Mouse (Mus musculus) megakaryocyte, embryonic 14.5 days (primary cell): ENCODE results near the gene Robo1. TPM values are rescaled to one million over a fixed set of nuclear protein-coding genes. Genes with fewer than 3 reads are reported as not detected.

Experiments
- H3K27me3 ChIP-seq: replicated peaks from 2 replicates; pipeline ENCODE3; 2012; ENCODE audit warnings: inconsistent platforms
- H3K36me3 ChIP-seq: replicated peaks from 2 replicates; pipeline ENCODE3; 2012; ENCODE audit warnings: low read length, inconsistent platforms, mixed read lengths
- H3K4me1 ChIP-seq: 2 replicates; pipeline ENCODE4 v1.6.1; 2012; ENCODE audit warnings: inconsistent platforms
- H3K4me3 ChIP-seq: replicated peaks from 2 replicates; pipeline ENCODE3; 2012; ENCODE audit warnings: moderate library complexity, mild to moderate bottlenecking, inconsistent platforms
- H3K9me3 ChIP-seq: 2 replicates; pipeline ENCODE4 v1.6.1; 2012; ENCODE audit warnings: inconsistent platforms
- FLI1 ChIP-seq: IDR thresholded peaks from 2 replicates; pipeline ENCODE4 v1.6.1; 2012; ENCODE audit warnings: low read length, inconsistent platforms, mixed read lengths
- GATA1 ChIP-seq: IDR thresholded peaks from 3 replicates; pipeline ENCODE4 v1.6.1; 2012; ENCODE audit warnings: mixed read lengths, low read length, inconsistent platforms, borderline replicate concordance
- polyA plus RNA-seq: library from polyadenylated mRNA; stranded (reverse); fragments of >175 nt; gene quantifications from 2 replicates; pipeline ENCODE4 v1.2.3, GENCODE M21; 2012; ENCODE audit warnings: low replicate concordance; ENCODE audit not compliant: insufficient read depth

The Robo1 gene
- polyA plus RNA-seq, 1 experiment: 0.03 TPM

DNA sequence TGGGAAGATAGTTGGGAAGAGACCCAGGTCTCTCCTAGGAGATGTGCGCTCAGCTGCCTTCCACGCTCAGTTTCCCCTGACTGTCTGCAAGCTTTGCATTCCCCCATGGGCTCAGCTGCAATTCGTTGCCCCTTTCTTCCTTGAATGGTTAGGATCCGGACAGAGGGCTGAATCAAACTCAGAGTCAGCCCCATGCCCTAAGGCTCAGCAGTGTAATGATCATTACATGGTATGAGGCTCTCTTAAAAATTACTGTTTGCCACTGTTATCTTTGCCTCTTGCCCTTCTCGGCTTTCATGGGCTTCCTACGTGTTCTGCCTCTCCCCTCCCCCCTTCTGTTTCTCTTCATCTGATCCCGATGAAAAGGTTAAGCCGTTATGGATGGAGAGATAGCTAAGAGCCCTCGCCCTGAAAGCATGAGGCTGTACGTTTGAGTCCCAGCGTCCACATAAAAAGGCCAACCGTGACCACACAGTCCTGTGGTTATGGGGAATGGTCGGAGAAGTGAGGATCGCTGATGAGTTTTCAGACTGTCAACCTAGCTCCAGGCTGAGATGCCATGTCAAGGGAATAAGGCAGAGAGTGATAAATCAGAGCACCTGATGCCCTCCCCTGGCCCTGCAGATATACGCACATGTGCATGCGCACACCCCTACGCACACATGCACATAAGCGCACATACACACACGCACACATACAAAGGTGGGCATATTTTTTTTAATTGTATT is 668.9 kb downstream of the Robo1 start:
- H3K9me3 ChIP-seq: peaks cover 4% of the 10 kb centered on the region; the same call in 1 of the 2 replicates
- TF ChIP-seq GATA1 (no peak), FLI1 (no peak)
- H3K36me3 ChIP-seq: no peaks in the 10 kb centered on the region
- no peaks in the 10 kb centered on the region for H3K4me1 ChIP-seq
- no peak overlapping the region for H3K4me3 ChIP-seq
- H3K27me3 ChIP-seq: no peaks in the 10 kb centered on the region

- no peaks in the 10 kb centered on the region for H3K4me1 ChIP-seq
- H3K9me3 ChIP-seq: no peaks in the 10 kb centered on the region
- H3K36me3 ChIP-seq: no peaks in the 10 kb centered on the region
- no peak for TF ChIP-seq FLI1
- H3K4me3 ChIP-seq: no peak overlapping the region
- H3K27me3 ChIP-seq: no peaks in the 10 kb centered on the region
Measured at GRCm38 (mm10) chr16:72979407-72980219, 671.5 kb downstream of the Robo1 start.

GRCm38 (mm10) chr16:72990376-72991167 is 682.5 kb downstream of the Robo1 start:
- H3K9me3 ChIP-seq: 0 out of 2 replicates have a peak, but pooled peaks cover 9% of the 10 kb centered on the region
- no peak overlapping the region for H3K4me3 ChIP-seq
- TF ChIP-seq FLI1: no peak
- TF ChIP-seq GATA1: no peak
- no peaks in the 10 kb centered on the region for H3K4me1 ChIP-seq
- H3K36me3 ChIP-seq: no peaks in the 10 kb centered on the region
- no peaks in the 10 kb centered on the region for H3K27me3 ChIP-seq

- Histone ChIP-seq H3K4me1 (no peaks in the 10 kb centered on the region), H3K9me3 (0 out of 2 replicates have a peak, but pooled peaks cover 12% of the 10 kb centered on the region), H3K27me3 (no peaks in the 10 kb centered on the region), H3K36me3 (no peaks in the 10 kb centered on the region), H3K4me3 (no peak overlapping the region)
- TF ChIP-seq GATA1: no peak
- no peak for TF ChIP-seq FLI1
Measured at GRCm38 (mm10) chr16:72993189-72993588, 685.1 kb downstream of the Robo1 start.

GRCm38 (mm10) chr16:72993594-72993993 is 685.5 kb downstream of the Robo1 start:
- H3K9me3 ChIP-seq: 0 out of 2 replicates have a peak, but pooled peaks cover 12% of the 10 kb centered on the region
- TF ChIP-seq GATA1 (no peak), FLI1 (no peak)
- H3K36me3 ChIP-seq: no peaks in the 10 kb centered on the region
- no peaks in the 10 kb centered on the region for H3K27me3 ChIP-seq
- no peaks in the 10 kb centered on the region for H3K4me1 ChIP-seq
- H3K4me3 ChIP-seq: no peak overlapping the region

DNA sequence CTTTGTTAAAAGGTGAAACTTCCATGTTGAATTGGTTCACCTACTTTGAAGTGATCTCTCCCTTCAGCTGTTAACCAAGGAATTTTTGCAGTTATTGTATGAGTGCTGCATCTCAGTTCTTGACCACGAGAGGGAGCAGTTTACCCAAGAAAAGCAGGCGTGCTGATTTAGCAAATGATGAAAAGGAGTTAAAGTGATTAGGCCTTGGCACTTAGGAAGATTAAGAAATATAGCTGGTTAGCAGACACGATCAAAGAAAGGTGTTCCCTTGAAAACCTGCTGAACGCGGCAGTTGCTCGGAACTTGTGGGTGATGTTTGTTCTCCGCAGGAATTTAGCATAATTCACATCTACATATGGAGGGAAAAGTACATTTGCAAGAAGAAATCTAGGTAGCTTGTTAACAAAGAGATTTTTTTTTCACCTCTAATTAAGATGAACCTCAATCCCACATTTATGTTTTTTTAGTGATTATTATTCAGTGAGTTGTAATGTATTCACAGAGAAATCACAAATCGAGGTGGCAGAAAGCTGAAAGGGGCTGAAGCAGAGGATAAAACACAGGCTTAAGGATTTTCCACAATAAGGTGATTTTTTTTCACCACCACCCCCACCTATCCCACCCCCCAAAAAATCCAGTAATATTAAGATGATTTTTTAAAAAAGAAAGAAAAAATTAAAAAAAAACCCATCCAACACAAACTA is 687.3 kb downstream of the Robo1 start:
- Histone ChIP-seq H3K4me3 (no peak overlapping the region), H3K9me3 (0 out of 2 replicates have a peak, but pooled peaks cover 11% of the 10 kb centered on the region)
- TF ChIP-seq GATA1: no peak
- no peak for TF ChIP-seq FLI1

GRCm38 (mm10) chr16:72995955-72996535 is 687.9 kb downstream of the Robo1 start:
- no peaks in the 10 kb centered on the region for H3K4me1 ChIP-seq
- H3K4me3 ChIP-seq: no peak overlapping the region
- TF ChIP-seq GATA1: no peak
- no peak for TF ChIP-seq FLI1
- H3K9me3 ChIP-seq: peaks cover 8% of the 10 kb centered on the region; the same call in 1 of the 2 replicates
- no peaks in the 10 kb centered on the region for H3K36me3 ChIP-seq
- no peaks in the 10 kb centered on the region for H3K27me3 ChIP-seq

More for the DNA sequence above, 687.3 kb downstream of the Robo1 start:
- Histone ChIP-seq H3K4me1 (no peaks in the 10 kb centered on the region), H3K27me3 (no peaks in the 10 kb centered on the region), H3K36me3 (no peaks in the 10 kb centered on the region)

- H3K4me3 ChIP-seq: no peak overlapping the region
- TF ChIP-seq FLI1: no peak
- TF ChIP-seq GATA1: no peak
- no peaks in the 10 kb centered on the region for H3K4me1 ChIP-seq
- H3K27me3 ChIP-seq: no peaks in the 10 kb centered on the region
- no peaks in the 10 kb centered on the region for H3K36me3 ChIP-seq
- H3K9me3 ChIP-seq: peaks cover 9% of the 10 kb centered on the region; the same call in 1 of the 2 replicates
Measured at GRCm38 (mm10) chr16:72998677-72999076, 690.6 kb downstream of the Robo1 start.

DNA sequence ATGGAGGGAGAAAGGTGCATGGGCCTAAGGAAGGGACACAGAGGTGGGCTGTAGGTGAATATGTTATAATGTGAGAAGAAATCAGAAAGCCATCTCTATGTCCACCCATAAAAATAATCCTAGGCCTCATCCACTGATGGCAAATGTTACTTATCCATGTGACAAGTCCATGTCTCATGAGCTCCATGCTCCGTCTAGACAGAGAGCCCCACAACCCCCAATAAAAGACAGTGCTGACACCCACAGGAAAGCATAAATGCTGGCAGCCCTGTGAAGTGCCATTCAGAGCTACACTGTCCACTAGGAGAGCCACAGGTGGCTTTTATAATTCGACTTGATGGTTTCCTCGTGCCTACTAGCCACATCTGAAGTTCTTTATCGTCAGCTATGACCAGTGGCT is 694.6 kb downstream of the Robo1 start:
- TF ChIP-seq GATA1 (no peak), FLI1 (no peak)
- no peaks in the 10 kb centered on the region for H3K36me3 ChIP-seq

More for the DNA sequence above, 694.6 kb downstream of the Robo1 start:
- Histone ChIP-seq H3K4me1 (no peaks in the 10 kb centered on the region), H3K9me3 (peaks cover 15% of the 10 kb centered on the region; the same call in 1 of the 2 replicates), H3K4me3 (no peak overlapping the region), H3K27me3 (no peaks in the 10 kb centered on the region)
